Mouse (Mus musculus): ENCODE measurements at regions not wholly inside any gene's neighbourhood (a gene's known extent, or its start where the extent isn't known, plus 50 kb on each side); places are given as distances from the start of the nearest gene placed in this dataset.

DNA sequence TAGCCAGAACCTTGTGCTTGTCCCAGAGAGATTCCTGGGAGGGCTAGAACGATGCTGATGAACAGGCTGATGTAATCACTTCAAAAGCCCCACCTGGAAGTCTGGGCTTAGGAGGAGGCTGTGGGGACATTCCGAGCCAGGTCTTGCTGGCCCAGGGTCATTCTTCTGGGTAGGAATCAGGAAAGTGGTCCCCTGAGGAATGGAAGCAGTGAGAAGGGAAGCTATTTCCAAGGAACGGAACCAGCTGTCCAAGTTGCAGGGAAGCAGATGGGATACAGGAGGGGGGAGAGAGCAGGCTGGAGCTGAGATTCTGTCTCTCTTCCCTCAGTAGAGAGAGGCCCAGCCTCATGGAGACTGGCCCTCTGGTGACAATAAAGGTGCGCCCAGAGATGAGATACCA, 243.9 kb downstream of the Tcf7l2 start:
- peak; percentile 38 for DNase-seq (ENCODE audit: low read depth, low spot score)

DNA sequence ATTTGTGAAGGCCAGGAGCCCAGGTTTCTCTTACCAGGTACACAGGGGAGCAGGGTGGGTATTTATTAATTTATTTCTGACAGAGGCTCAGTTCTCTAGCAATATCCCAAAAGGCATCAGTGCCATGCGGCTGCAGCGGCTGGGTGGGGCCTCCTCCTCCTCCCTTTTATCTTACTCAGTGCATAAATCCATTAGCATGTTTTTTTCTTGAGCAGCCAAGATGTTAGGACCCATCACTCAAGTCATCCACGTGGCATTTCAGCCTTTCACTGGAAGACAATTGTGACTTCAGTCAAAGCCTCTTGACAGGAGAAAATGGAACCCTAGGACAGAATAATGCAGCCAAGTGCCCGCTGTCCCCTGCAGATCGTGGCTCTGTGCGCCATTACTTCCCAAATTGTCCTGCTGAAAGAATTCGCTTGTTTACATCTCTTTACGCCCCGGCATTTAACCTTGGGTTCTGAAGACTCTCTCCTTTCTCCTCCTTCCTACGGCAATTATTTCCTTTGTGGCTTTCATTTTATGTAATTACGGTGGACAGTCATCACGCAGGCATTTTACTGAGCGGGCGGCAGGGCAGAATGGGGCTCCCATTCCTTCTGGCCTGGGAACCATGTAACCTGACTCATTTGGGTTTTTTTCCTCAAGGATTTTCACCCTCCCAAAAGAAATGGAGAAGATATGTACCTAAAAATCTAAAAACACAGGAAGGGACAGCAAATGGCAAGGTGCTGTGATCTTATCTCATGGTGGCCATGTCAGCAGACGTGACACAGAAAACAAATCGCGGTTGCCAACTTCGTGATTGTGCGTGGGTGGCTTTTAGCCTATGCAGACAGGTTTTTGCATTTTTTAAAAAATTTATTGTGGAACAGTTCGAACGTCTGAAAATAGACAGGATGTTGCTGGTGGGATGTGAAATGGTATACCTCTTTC, 250.4 kb downstream of the Tcf7l2 start:
- no peak for DNase-seq (ENCODE audit: low read depth, low spot score)

DNA sequence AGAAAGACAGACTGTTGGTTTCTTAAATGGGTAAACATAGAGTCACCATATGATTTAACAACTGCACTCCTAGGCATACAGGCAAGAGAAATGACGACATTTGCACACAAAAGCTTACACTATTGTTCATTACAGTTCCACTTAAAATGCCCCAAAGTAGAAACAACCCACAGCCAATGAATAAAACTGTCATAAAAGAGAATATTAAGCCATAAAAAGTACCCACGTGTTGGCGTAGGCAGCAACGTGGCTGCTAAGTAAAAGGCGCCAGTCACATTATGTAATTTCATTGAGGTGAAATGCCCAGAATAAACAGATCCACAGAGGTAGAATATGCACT, 251.1 kb downstream of the Tcf7l2 start:
- DNase-seq (ENCODE audit: low read depth, low spot score), result no peak

DNA sequence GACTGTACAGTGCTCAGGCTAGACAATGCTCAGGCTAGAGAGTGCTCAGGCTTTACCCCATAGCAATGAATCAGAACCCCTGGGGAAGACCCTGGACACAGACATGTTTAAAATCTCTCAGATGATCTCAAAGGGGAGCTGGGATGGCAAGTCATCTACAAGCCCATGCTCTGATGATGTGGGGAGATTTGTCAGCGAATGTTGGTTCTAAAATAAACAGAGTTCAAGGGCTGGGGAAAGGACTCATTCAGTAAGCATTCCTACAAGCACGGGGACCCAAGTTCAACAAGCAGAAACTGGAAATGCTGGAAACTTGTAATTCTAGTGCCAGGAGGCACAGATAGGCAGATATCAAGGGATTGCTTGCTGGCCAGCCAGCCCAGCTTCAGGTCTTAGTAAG, 254.1 kb downstream of the Tcf7l2 start:
- no peak for DNase-seq (ENCODE audit: low read depth, low spot score)

DNA sequence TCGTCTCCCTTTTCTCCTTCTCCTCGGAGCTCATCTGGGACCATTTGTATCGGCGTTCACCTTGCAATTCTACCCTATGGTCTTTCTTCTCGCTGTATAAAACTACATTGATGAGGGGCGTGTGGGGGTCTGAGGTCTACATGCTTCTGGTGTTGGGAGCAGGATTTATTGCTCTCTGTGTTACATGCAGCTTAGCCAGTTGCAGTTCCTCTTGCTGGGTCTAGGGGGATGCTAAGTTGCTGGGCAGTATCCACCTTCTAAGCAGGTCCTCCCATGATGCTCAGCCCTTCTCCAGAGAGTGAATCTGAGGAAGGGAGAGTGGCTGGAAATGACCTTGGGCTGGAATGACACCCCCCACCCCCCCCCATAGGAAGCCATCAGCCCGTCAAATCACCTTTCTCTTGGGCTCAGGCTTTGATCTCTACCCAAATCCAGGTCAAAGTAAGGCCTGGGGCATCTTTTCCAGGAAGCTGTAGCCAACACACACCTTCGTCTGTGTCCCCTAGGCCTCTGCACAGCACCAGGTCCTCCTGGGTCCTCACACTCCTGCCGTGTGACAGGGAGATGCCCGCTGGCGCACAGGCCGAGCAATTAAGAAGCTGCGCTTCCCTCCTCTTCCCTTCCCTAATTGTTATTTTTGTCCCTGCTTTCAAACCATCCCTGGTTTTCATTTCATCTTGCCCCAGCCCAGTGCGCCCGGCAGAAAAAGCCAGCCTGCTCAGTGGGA, 257.0 kb downstream of the Tcf7l2 start:
- DNase-seq (ENCODE audit: low read depth, low spot score), result no peak

DNA sequence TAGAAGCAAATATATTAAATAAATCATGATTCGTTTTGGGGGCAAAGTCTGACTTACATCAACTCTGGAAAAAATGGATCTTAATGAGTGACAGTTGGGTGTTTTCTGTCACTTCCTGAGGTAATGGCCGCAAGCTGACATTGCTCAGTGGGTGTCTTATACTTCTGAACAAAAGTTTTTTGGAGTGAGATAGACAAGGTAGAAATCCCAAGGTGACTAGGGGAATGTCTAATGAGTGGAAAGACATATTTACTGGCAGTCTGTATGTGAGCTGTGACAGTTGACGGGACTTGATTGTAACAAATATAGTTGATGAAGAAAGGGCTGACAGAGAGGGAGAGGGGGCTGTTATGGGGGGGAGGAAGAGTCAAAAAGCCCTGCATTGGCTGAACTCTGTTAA, 257.8 kb downstream of the Tcf7l2 start:
- DNase-seq (ENCODE audit: low read depth, low spot score), result no peak

DNA sequence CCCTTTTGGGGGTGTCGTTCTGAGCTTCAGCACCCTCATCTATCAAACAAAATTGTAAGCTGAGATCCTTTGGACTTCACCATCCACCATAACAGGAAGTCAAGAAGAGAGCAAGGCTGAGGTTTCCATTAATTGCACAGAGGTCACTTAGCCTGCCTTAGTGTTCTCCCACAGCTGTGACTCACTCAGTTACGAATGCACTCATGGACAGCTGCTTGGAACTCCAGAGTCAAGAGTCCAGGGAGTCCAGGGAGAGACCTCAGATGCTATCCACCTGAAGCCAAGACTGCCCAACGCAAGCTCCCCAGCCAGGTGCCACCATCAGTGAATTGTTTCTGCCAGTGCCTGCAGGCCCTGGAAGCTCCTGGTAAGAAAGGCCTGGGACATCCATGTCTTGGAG, 259.8 kb downstream of the Tcf7l2 start:
- no peak for DNase-seq (ENCODE audit: low read depth, low spot score)

DNA sequence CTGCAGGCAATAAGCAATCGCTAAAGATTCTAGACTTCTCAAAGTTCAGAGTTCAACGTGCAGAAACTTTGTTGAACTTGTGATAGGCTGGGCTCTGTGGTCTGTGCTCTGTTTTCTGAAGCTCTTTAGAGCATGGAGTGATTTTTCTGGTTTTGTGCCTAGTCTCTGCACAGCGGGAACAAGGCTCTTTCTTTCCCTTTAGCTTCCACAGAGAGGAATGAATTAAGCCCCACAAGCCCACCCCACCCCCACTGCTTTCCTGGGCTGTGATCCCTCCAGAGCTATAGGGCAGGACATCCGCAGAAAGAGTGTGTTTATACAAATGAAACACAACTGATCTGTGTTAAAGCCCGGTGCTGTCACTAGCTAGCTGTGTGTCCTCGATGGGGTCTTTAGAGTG, 264.3 kb downstream of the Tcf7l2 start:
- no peak for DNase-seq (ENCODE audit: low read depth, low spot score)

DNA sequence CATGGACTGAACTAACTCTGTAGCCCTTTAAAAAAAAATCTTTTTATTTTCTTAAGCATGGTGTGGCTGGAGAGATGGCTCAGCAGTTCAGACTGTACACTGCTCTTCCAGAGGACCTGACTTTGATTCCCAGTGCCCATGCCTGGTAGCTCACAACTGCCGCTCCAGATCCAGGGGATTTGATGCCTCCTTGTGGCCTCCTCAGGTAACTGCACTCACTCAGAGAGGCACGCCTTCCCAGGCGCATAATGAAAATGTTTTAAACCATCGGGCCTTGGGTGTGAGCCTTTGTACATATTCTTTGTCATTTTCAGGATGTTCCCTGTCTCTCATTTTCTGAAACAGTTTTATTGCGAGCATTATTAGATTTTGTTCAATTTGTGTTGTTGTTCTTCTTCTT, 265.8 kb downstream of the Tcf7l2 start:
- DNase-seq (ENCODE audit: low read depth, low spot score), result no peak

DNA sequence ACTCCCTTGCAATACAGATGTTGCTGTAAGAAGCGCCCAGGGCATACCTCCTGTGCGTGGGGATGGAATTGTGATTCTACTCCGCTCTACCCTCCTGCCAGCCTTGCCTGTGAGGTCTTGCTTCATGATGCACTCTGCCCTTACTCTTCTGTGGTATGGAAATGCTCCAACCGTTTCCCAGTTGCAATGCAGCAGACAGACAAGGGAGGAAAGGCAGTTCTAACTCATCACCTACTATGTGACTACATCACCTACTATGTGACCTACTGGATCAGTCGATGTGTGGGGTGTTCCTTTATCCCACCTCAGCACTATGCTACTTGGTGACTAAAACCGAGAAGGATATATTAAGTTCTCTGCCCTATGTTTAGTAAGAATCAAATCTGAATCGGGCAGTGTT, 269.1 kb downstream of the Tcf7l2 start:
- DNase-seq (ENCODE audit: low read depth, low spot score), result no peak

DNA sequence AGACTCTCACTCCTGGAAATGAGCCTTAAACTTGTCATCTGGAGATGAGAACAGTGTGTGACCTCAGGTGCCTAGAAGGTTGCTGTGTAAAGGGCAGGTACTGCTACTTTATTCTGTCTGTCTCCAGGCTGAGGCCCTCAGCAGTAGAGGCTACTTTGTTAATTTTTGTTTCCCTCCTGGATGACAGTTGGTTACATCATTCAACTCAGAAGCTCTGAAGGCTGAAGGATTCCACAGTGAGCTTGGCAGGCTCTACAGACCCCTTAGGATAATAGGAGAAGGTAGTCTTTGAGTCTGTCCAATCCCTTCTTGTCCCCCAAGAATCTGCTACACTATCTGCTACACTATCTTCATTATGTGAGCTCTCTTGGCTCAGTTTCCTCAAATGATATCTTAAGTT, 269.7 kb downstream of the Tcf7l2 start:
- DNase-seq (ENCODE audit: low read depth, low spot score), result no peak

DNA sequence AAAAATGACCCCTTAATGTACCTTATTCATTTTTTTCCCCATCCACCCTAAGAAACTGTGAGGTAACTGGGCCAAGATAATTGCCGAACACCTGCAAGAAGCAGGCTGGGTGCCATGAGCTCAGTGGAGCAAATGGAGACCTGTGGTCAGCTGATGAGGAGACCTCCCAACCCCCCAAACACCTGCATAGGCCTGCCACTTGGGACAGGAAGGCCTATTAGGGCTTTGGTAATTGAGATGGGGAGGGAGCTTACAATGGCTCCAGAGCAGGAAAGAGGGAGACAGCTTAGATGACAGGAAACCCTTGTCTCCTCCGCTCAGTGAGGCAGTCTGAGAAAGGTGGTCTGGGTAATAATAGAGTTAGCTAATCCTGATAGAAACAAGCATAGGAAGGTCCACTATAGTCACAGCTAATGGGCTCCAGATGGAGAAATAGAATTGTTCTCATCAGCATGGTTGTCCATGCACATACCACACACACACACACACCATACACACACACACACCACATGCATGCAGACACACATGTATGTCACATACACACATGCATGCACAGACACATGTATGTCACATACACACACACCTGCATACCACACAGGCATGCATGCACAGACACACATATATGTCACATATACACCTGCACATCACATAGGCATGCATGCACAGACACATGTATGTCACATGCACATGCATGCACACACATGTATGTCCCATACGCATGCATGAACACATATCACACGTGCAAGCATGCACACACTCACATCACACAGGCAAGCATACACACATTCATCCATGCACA, 270.2 kb upstream of the Habp2 start:
- no peak for DNase-seq (ENCODE audit: low read depth, low spot score)

DNA sequence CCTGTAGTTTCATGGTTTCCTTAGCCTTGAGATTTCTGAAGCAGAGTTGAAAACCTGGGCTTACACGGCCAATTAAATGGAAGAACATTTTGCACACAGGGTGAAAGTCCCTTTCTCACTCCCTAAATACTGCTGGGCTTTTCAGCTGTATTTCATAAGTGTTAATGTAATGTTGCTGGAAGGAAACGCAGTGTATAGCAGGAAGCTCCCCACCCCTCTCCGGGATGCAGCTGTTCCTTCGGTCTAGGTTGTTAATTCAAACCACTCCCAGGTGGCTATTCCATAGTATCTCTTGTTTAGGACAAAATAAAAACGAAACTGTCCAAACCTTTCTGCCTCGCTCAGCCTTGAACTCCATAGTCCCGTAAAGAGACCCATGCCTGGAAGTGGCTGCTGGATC, 269.4 kb upstream of the Habp2 start:
- DNase-seq (ENCODE audit: low read depth, low spot score), result no peak

DNA sequence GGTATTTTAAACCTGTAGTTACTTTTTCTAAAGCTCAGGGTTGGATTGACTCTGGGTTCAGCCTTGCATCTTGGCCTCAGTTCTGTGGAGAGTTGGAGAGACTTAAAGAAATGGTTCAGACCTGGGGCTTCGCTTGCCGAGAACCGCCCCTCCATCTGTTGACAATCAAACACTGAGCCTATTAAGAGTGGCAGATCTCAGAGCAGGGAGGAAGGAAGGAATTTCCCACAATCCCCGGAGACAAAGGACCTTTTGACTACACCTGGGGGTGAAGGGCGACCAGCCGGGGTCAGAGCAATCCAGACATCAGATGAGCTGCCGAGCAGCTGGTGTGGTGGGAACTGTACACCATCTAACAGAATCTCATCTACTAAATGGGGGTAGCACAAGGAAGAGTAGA, 267.8 kb upstream of the Habp2 start:
- DNase-seq (ENCODE audit: low read depth, low spot score), result peak; percentile 86

DNA sequence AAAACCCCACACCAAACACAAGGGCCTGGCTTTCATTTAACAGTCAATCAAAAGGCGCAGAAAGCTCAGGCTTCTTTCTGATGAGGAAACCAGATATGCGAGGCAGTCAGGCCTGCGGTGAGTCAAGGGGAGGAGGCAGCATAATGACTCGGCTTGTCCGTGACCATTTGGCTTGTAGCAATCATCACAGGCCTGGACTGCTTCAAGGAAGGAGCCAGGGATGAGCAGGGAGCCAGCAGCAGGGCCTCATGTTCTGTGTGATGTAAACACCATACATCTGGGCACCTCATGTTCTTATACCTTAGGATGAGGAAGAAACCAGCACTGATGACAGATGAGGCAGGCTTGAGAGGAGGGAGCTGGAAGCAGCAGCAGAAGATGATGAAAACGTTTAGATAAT, 264.6 kb upstream of the Habp2 start:
- no peak for DNase-seq (ENCODE audit: low read depth, low spot score)

DNA sequence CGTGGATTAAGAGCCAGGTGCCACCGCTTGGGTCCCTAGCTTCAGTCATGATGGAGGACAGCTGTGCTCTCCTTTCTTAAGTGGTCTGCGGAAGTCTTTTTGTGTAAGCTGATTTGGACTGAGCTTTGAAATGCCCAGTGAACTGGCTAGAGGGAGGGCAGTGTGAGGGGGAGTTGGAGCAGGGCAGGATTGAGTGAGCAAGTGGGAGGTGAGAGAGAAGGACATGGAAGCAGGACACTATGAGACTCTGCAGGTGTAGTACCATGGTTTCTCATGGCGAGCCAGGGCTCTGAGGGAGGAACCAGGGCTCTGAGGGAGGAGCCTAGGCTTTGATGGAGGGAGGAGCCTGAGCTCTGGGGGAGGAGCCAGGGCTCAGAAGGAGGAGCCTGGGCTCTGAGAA, 262.3 kb upstream of the Habp2 start:
- no peak for DNase-seq (ENCODE audit: low read depth, low spot score)

DNA sequence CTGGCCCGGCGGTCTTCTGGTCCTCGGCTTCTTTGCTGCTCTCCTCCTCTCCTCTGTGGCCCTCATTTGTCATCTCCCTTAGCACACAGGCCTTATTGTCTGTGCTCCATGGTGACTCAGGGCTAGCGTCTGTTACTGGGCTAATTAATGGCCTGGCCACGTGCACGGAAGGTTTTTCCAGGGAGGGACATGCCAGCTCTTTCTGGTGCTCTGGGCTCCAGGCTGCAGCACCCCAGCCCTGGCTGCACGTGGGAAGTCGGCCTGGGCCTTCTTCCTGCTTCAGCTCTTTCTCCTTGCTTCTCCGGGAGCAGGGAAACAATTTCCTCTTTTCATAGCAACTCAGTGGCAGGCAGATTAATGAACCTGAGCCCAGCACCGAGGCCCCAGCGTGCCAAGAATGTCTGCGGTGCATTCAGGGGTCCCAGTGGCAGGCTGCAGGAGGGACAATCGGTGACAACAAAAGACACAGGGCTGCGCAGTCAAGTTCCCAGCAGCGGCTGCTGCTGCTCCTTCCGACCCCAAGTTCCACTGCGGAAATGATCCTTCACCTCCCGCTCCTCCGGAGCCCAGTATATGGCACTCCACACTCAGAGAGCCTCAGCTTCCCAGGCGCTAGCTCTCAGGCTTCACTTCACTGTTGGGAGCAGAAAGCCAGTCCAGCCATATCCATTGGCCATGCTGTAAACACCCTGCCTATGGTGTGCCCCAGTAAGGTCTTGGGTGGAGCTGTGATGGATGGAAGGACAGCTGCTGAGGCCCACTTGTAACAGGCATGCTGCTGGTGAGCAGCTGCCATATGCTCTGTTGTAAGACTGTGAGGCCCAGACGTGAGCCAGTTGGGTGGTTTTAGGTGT, 257.3 kb upstream of the Habp2 start:
- peak; percentile 55 for DNase-seq (ENCODE audit: low read depth, low spot score)

DNA sequence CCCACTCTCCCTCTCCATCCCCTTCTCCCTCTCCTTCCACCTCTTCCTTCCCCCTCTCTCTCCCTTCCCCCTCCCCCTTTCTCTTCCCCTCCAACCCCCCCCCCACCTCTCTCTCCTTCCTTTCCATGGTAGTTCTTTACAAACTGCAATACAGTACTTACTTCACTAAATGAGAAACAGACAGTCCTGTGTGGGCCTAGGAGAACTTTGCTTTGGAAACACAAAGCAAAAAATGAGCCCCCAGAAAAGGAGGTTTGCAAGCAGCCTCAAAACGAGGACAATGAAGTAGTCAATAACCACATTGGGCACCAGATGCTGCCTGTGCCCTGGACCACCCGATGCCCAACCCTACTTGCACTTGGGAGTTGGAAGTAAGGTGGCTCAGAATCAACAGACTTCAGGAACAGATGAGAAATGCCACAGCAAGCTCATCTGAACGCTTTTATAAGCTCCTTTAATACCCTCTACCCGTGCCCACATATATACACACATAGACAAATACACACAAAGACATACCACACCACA, 256.5 kb upstream of the Habp2 start:
- DNase-seq (ENCODE audit: low read depth, low spot score), result no peak

DNA sequence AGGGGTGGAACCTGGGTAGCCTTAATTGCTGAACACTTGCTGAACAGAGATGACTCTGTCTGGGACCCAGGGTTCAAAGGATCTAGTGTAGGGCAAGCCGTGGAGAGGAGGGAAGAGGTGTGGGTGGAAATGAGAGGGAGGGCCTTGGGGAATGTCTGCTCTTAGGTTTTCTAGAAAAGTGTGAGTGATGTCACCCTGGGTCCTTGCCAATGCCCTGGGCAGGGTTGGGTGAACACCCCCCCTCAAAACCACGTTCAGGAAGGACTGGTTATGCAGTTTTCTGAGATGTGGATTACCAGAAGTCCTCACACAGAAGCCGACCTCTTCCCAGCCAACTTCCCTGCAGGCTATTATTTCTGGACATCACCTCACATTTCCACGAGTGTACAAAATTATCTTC, 252.4 kb upstream of the Habp2 start:
- DNase-seq (ENCODE audit: low read depth, low spot score), result no peak

DNA sequence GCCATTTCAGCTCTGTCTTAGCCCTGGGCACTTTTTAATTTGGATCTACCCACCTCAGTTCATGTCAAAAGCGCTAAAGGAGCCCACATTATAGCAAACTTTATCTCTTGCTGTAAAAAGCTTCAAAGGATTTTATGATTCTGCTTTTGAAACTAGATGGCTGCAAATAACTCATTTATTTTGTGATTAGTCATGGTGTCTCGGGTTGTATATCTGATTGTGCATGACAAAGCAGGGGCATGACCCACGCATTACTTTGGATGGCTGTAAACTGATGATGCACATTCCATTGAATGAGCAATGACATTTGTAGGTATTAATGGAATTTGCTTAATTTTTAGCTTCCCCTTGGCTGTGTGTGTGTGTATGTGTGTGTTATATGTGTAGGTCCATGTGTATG, 249.4 kb upstream of the Habp2 start:
- DNase-seq (ENCODE audit: low read depth, low spot score), result no peak
